Mouse (Mus musculus) cerebellum, adult 9-10 months (tissue): ENCODE results near the gene Sfi1.
"Not testable (repeated sequence)": the region's sequence is repeated elsewhere in the genome, so short reads cannot be mapped to it uniquely, and the experiment has no call there.

Experiments
- DNase-seq: peaks from one replicate; pipeline ENCODE4 v3.0.0; 2022

The Sfi1 gene

DNA sequence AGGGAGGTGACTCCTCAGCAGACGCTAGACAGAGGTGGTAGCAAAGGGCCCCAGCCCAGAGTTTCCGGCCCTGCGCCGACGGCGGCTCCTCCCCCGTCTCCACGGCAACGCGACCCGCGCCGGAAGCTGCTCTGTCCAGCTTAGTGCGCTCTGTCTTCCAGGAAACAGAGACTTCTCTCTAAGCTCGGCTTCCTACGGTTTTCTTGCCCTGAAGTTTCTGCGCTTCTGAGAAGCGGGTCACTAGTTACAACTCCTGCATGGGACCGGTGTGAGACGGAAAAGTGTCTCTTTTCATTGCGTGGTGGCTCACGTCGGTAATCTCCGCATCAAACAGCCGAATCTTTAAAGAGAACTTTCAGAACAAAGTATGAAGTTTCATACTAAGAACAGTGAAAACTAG lies at the start of gene Sfi1:
Gene Sfi1 (minus strand): TSS at position 101 of the 400 bp plus-strand sequence.
- DNase-seq, result no peak

GRCm38 (mm10) chr11:3242395-3242794 lies 49.1 kb upstream of the Sfi1 start:
- DNase-seq, result no peak

DNA sequence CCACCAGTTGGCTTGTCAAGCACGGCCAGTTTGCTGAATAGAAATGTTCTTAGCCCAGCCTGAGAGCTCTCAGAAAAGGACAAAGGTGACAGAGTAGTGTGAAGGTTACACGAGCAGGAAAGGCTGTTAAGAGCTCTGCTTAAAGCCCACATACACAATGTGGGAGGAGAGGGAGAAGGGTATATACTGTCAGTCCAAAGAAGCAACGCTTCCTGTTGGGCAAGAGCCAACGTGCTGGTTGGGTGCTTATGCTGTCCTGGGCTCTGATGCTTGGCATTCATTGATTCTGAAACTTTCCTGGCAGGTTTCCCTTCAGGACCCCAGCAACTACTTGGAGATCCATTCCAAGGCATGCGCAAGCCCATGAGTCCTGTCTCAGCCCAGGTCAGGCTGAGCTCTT lies 42.0 kb upstream of the Sfi1 start:
- no peak for DNase-seq

GRCm38 (mm10) chr11:3233704-3234103 lies 40.4 kb upstream of the Sfi1 start:
- DNase-seq, result no peak

DNA sequence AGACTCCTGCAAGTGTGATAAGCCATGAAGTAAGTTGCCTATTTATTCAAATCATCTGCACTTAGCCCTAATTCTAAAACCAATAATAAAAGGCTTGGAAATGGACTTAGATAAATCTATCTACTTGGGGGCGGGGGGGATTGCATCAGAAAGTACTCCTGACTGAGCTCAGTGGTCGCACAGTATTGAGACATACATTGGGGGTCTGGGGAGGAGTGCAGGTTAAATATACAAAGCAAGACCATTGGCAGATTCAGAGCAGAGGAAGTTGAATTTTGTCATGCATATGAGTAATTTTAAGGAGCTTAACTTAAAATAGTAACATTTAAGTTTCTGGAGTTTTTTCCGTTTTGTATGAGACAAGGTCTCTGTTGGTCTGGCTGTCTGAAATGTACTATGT lies 39.0 kb upstream of the Sfi1 start:
- no peak for DNase-seq

- DNase-seq, result no peak
Measured at GRCm38 (mm10) chr11:3227113-3227512, 33.9 kb upstream of the Sfi1 start.

GRCm38 (mm10) chr11:3223105-3223504 lies 29.8 kb upstream of the Sfi1 start:
- DNase-seq, result no peak

GRCm38 (mm10) chr11:3212526-3212925 lies 19.3 kb upstream of the Sfi1 start:
- no peak for DNase-seq

- no peak for DNase-seq
Measured at GRCm38 (mm10) chr11:3206783-3207182, 13.5 kb upstream of the Sfi1 start.

- no peak for DNase-seq
Measured at GRCm38 (mm10) chr11:3205207-3205606, 11.9 kb upstream of the Sfi1 start.

DNA sequence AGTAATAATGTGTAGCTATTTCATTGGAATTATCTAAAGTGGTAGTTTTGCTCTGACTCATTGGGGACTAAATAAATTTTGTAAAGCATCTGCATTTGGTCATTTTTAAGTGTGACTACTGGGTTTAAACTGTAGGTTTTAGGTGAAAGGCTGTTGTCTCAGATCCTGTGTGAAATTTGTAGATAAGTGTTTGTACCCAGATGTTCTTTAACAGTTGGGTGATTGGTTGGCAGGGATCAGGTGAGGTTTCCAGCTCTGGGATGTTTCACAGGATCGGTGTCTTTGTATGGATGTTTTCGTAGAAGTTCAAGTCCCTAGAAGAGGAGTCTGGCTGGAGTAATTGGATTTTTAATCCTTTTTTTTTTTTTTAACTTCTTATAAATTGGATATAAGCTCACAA lies 10.5 kb upstream of the Sfi1 start:
- DNase-seq, result peak; percentile 42

GRCm38 (mm10) chr11:3202781-3203441 lies 9.6 kb upstream of the Sfi1 start:
- peak; percentile 69 for DNase-seq

- peak; percentile 94 for DNase-seq
Measured at GRCm38 (mm10) chr11:3202231-3202701, 9.0 kb upstream of the Sfi1 start, which contains the start of gene Eif4enif1. TSS of gene Eif4enif1 (plus strand) at chr11:3202392.

- peak; percentile 80 for DNase-seq
Measured at GRCm38 (mm10) chr11:3201326-3202230, 8.3 kb upstream of the Sfi1 start.

DNA sequence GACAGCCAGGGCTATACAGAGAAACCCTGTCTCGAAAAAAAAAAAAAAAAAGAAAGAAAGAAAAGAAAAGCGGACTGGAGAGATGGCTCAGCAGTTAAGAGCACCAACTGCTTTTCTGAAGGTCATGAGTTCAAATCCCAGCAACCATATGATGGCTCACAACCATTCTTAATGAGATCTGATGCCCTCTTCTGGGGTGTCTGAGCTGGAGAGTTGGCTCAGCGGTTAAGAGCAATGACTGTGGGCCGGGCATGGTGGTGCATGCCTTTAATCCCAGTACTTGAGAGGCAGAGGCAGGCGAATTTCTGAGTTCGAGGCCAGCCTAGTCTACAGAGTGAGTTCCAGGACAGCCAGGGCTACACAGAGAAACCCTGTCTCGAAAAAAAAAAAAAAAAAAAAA lies 7.4 kb upstream of the Sfi1 start:
- DNase-seq, result peak; percentile 48

DNA sequence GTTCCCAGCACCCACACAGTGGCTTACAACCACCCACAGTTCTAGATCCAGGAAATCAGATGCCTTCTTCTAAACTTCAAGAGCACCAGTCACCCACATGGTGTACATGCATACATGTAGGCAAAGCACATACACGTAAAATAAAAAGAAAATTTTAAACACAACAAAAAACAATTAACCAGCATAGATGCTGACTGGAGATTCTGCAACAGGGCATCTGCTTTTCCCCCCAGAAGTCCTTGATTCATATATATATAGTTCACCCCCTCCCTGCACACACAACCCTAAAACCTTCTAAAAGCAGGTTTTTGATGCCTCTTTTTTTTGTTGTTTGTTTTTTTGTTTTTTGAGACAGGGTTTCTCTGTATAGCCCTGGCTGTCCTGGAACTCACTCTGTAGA lies 10.6 kb downstream of the Sfi1 start:
- DNase-seq, result not testable (repeated sequence)

- not testable (repeated sequence) for DNase-seq
Measured at GRCm38 (mm10) chr11:3181971-3182370, 11.3 kb downstream of the Sfi1 start.

- DNase-seq, result not testable (repeated sequence)
Measured at GRCm38 (mm10) chr11:3181250-3181649, 12.0 kb downstream of the Sfi1 start.

DNA sequence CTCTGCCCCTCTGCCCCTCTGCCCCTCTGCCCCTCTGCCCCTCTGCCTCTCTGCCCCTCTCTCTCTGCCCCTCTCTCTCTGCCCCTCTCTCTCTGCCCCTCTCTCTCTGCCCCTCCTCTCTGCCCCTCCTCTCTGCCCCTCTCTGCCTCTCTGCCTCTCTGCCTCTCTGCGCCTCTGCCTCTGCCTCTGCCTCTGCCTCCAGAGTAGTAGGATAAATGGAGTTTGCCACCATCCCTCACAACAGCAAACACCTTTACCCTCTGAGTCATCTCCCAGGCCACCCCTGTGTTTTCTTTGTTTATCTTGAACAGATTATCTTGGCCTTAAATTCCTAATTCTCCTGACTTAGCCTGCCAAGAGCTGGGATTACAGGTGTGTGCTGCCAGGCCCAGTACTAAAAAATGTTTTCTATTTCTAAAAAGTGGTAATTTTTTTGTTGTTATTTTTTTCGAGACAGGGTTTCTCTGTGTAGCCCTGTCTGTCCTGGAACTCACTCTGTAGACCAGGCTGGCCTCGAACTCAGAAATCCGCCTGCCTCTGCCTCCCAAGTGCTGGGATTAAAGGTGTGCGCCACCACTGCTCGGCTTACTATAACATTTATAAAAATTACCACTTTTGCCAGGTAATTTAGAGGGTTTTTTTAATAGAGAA lies 12.6 kb downstream of the Sfi1 start:
- DNase-seq, result not testable (repeated sequence)

DNA sequence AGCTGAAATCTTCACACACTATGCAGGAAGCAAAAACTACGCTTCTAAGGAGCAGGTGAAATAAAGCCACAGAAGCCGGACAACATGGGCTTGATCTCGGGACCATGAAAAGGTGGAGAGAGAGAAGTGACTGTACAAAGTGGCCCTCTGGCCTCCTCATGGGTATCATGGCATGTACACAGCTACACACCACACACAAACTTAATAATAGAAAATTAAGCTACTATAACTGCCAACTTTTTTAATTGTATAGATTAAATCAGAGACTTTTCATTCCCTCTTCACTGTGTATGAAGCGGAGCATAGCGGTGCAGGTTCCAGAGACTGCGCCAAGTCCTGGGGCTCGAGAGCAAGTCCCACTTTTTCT lies 13.6 kb downstream of the Sfi1 start:
- peak; percentile 44 for DNase-seq

DNA sequence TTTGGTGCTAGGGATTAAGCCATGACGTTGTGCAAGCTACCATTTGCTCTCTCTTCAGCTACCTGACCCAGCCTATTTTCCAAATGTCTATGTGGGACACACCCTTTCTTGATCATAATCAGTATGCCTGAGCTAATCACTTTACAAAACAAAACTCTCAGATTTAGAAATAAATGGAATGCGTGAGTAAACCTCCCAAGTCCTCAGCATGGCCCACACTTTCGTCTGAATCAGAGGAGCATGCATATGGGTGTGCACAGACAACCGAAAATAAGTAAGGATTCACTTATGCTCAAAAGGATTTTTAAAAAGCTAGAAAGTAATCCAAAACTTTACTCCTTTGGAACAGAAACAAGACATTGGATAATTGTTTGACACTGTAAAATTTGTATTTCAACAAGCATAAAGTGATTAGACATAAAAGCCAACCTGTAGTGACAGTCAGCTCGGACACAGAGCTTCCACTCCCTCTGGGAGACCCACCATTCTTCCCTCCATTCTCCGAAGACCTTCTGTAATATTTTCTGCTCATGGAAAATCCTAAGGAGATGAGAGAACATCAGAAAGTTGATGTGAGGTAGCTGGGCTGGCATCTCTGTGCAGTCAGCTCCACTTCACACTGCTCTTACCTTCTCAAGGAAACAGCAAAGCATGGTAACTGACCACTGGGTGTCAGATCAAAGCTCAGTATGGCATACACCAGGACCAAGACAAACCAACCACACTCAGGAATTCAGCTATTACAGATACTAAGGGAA lies 14.1 kb downstream of the Sfi1 start:
- not testable (repeated sequence) for DNase-seq

GRCm38 (mm10) chr11:3173425-3174318 lies 19.6 kb downstream of the Sfi1 start:
- DNase-seq, result peak; percentile 46
